Mouse (Mus musculus) spleen, adult 12 weeks (tissue): Measurements from ENCODE around the gene Slc13a4.

ENCODE experiments used
- DNase-seq: peaks from one replicate; pipeline ENCODE4 v3.0.0; 2022; ENCODE audit warnings: low spot score

Gene Slc13a4

GRCm38 (mm10) chr6:35256691-35257090 lies 51.2 kb downstream of the Slc13a4 start:
- peak; percentile 62 for DNase-seq

- DNase-seq = no peak
Observed at GRCm38 (mm10) chr6:35255017-35255416, 52.9 kb downstream of the Slc13a4 start.

GRCm38 (mm10) chr6:35254136-35254904 lies 53.6 kb downstream of the Slc13a4 start:
- DNase-seq = peak; percentile 47

GRCm38 (mm10) chr6:35253474-35253873 lies 54.5 kb downstream of the Slc13a4 start:
- DNase-seq = no peak

GRCm38 (mm10) chr6:35252477-35253346 lies 55.2 kb downstream of the Slc13a4 start:
- DNase-seq = peak; percentile 83

GRCm38 (mm10) chr6:35251807-35252476 lies 56.0 kb downstream of the Slc13a4 start:
- no peak for DNase-seq

GRCm38 (mm10) chr6:35245086-35245485 lies 62.8 kb downstream of the Slc13a4 start:
- no peak for DNase-seq

GRCm38 (mm10) chr6:35243989-35244388 lies 63.9 kb downstream of the Slc13a4 start:
- DNase-seq = no peak

- DNase-seq = no peak
Observed at GRCm38 (mm10) chr6:35243252-35243651, 64.7 kb downstream of the Slc13a4 start.

- DNase-seq = no peak
Observed at GRCm38 (mm10) chr6:35236108-35236785, 71.7 kb downstream of the Slc13a4 start.

- DNase-seq = no peak
Observed at GRCm38 (mm10) chr6:35229415-35229814, 78.5 kb downstream of the Slc13a4 start.

- no peak for DNase-seq
Observed at GRCm38 (mm10) chr6:35225696-35226095, 82.2 kb downstream of the Slc13a4 start.
